Mouse (Mus musculus): ENCODE results near the gene Pdzd7.
A peak's percentile ranks its signal among the peaks of the same experiment; 100 is the strongest.

GRCm38 (mm10) chr19:45046523-45047321, 1.2 kb upstream of the Pdzd7 start:
- TF ChIP-seq CTCF (IDR thresholded peaks at IDR 0.05; ENCODE audit: low read depth) (peak; percentile 36), EP300 (optimal IDR thresholded peaks at IDR 0.05) (no peak)
